Mouse (Mus musculus) kidney, adult 11 months (tissue): Measurements from ENCODE around the gene Decr2.
"Not testable (repeated sequence)": the region's sequence is repeated elsewhere in the genome, so short reads cannot be mapped to it uniquely, and the experiment has no call there.

Experiments
- DNase-seq: peaks from one replicate; pipeline ENCODE4 v3.0.0; 2022

The Decr2 gene

GRCm38 (mm10) chr17:26089905-26090632, at the start of gene Decr2:
Gene Decr2, minus strand, starts transcription at chr17:26090337.
- peak; percentile 96 for DNase-seq

DNA sequence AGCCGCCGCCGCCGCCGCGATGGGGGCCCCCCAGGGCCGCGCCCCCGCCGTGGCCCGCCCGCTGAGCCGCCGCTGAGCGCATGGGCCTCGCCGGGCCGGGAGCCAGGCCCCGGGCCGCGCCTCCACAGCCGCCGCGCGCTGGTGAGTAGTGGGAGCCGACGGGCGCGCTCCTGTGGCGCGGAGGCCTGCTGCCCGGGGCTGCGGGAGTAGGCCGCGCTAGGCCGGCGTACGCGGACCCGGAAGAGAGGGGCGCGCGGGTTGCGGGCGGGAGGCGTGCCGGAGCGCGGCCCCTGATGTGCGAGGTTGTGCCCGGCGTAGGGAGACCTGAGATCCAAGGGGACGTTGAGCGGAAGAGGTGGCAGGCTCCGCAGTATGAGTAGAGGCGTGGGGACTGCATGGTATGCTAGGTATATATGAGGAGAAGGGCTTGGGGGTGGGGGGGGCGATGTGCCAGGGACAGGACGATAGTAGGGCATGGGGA, 48.8 kb upstream of the Decr2 start:
- no peak for DNase-seq

DNA sequence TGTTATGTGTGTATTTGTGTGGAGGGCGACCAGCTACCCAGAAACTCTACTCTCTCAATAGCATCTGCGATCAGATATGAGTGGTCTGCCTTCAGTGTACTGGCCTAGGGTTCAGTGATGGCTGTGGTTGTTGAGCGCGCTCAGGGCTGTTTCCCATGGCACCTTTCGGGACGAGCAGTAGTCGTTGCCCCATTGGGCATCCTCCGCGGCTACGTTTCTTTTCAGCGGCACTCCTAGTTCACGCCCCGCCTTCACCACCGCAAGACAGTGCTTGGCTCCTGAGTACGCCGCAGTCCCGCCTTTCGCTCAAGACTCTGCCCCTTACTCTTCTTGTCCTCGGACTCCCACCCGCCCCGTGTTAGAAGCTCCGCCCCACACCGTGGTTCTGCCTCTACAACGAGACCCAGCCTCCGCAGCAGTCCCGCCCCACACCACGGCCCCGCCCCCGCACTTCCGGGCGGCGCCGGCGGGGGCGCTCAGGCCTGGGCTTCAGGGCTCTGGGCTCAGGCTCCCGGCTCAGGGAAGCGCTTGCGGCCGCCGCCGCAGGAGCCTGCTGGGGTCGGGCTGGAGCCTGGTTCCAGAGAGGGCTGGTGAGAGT, 48.2 kb upstream of the Decr2 start, which contains the start of gene Axin1:
Axin1 (plus strand) TSS at position 450 of the 598 bp plus-strand sequence.
- peak; percentile 97 for DNase-seq

- no peak for DNase-seq
Observed at GRCm38 (mm10) chr17:26137751-26138130, 47.6 kb upstream of the Decr2 start.

GRCm38 (mm10) chr17:26137106-26137750, 47.1 kb upstream of the Decr2 start:
- no peak for DNase-seq

DNA sequence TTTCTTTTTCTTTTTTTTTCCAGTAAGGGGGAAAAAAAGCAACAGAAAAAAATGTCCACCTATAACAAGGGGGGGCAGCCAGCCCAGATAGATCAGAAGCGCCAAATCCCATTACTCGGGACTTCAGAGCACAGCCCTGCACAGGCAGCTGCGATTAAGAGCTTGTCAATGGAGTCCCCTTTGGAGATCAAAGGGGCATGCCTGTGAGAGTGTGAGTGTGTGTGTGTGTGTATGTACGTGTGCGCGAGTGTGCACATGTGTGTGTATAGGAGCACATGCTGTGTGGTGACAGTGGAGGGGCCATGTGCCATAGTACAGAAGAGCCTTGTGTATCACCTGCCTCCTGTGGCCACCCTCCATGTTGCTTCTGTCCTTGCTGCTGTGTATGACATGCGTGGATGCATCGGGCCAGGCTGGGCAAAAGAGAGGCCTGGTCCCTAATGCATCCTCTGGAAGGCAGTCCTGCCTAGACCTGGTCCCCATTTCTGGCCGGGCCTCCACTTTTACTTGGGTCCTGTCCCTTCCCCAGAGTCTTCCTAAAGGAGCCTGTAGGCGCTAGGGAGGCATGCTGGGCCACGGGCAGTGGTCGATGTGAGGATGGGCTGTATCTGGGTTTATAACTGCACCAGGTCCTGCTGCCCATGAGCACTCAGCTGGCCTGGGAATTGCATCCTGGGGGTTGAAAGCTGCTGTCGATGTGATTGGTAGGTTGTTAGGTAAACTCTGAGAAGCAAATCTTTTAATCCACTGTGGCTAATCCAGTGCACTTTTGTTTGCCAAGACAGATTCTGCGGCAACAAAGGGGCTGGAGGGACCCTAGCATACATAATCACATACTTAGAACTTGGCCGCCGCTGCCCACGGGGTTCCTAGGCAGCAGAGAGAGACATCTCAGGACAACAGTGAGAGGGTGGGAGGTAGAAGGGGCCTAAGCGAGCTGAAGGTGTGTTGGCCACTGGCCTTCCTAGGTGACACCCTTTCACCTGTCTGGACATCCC, 42.0 kb upstream of the Decr2 start:
- DNase-seq: no peak

GRCm38 (mm10) chr17:26131062-26131732, 41.1 kb upstream of the Decr2 start:
- DNase-seq: no peak

DNA sequence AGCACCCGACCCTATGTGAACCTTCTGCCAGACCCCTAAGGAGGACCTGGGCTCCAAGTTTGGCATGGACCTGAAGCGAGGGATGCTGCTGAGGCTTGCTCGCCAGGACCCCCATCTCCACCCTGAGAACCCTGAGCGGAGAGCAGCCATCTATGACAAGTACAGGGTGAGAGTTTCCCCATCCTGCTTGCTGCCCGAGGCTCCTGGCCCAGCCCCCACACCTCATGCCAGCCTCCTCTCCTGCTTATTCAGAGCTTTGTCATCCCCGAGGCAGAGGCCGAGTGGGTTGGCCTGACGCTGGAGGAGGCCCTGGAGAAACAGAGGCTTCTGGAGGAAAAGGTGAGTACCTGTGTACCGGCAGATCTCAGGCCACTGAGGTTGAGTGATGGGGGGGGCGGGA, 35.1 kb upstream of the Decr2 start:
- DNase-seq: no peak

- DNase-seq: no peak
Observed at GRCm38 (mm10) chr17:26124560-26124959, 34.4 kb upstream of the Decr2 start.

- DNase-seq: peak; percentile 89
Observed at GRCm38 (mm10) chr17:26123267-26123684, 33.1 kb upstream of the Decr2 start, which contains the start of gene Mrpl28. Gene Mrpl28, plus strand, starts transcription at chr17:26123500.

DNA sequence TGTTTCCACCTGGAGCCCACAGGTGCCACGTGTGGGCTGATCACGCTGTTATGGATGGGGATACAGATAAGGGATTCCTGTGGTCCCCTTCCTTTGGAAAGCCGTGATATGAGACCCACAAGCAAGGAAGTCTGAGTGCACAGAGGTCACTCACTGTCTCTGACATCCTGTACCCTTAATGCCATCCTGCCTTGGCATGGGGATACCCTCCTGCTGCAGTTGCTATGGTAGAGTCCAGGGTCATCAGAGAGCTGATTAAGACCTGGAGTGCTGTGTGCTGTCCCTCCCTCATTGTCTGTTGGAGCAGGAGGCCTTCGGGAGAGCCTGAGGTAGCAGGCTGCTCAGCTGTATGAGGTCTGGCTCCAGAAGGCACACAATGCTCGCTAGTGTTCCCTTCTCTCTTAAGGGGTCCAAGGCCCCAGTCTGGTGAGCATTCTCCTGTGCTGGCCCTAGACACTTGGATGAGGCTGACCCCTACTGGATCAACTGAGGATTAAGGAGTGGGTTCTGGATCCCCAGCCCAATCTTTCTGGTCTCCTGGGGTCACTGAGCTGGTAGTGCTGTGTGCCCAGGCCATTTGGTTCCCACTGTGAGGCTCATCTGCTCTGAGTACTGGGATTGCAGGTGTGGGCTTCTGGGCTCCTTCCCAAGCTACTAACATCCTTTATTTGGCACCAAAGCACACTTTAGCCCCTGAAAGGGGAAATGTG, 32.4 kb upstream of the Decr2 start:
- DNase-seq: no peak

GRCm38 (mm10) chr17:26119766-26120710, 29.9 kb upstream of the Decr2 start:
- no peak for DNase-seq

DNA sequence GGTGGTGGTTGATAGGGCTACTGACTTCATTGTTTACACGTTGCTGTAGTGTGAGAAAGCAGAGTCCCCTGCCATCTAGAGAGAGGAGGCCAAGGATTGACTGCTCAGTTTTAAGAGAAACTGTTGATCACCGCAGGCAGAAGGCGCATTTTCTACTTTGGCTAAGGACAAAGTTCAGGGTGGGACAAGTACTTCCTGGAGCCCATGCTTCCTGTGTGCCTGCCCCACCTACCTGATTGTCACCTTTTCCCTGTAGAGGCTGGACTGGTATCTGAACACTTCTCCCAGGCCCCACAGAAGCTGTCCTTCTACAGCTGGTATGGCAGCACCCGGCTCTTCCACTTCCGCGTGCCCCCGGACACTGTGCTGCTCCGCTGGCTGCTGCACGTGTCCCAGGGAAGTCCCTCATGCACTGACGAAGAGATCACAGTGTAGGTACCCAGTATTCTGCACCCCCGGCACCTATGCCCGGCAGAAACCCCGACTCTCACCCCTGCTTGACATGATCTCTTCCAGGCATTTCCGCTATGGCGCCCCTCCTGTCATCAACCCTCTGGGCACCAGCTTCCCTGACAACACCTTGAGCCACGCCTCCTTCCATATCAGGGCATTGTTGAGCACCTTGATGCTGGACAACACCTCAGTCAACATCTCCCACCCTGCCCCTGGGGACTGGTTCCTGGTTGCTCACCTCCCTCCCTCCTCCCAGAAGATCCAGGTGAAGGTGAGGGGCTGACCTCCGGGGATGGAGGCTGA, 26.5 kb upstream of the Decr2 start:
- DNase-seq: no peak

DNA sequence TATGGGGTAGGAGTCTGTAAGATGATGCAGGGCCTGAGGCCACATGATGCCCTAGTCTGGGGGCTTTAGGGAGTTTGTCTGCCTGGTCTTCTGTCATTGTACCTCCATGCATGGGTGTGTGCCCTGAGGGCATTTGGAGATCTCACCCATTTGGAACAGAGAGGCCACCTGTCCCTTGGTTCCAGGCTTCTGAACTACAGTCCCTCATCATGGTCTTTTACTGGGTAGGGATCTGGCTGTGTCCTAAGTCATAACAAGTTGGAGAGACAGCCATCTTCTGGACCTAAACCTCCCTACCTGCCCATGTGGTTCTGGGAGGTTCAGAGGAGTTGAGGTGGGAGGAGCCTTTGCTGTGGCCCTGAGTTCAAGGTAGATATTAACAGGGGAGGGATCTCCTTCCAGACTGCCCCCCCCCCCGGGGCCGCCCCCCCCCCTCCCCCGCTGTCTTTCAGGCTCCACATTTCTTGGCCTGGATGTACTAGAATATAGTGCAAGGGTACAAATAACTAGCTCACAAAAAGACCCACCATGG, 25.9 kb upstream of the Decr2 start:
- peak; percentile 76 for DNase-seq

DNA sequence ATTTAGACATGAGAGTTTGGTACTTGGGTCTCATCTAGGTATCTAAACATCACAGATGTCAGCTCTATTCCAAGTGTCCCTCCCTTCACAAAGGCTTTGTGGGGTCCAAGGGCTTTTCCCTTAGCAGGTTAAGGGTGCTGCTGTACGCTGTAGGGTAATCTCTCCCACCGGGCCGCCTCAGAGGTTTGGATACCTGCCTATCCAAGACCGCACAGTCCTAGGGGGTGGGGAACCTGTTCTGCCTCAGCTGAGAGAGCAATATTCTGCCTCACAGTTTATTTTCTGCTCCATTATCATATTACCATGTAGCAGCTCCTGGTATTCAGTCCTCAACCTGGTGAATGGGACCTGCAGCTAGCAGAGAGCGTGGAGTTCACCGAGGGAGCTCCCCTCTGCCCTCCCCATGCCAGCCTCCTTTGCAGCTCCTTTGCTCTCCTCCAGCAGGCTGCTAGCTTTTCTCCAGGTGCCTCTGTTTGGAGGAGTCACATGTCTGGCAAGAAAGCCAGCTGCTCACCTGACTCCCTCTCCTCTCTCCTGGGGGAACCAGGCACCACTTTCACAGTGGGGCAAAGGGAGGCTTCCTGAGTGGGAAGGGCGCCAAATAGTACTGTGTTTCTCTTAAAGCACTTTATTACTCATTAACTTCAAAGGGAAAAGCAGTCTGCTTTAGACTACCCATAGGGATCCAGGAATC, 25.2 kb upstream of the Decr2 start:
- DNase-seq: peak; percentile 96

DNA sequence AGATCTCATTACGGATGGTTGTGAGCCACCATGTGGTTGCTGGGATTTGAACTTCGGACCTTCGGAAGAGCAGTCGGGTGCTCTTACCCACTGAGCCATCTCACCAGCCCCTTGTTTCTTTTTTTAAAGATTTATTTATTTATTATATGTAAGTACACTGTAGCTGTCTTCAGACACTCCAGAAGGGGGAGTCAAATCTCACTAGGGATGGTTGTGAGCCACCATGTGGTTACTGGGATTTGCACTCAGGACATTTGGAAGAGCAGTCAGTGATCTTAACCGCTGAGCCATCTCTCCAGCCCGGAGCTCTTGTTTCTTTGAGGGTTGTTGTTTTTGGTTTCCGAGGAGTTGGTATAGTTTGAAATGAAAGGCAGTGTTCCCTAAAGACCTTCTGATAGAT, 24.3 kb upstream of the Decr2 start:
- DNase-seq: not testable (repeated sequence)

DNA sequence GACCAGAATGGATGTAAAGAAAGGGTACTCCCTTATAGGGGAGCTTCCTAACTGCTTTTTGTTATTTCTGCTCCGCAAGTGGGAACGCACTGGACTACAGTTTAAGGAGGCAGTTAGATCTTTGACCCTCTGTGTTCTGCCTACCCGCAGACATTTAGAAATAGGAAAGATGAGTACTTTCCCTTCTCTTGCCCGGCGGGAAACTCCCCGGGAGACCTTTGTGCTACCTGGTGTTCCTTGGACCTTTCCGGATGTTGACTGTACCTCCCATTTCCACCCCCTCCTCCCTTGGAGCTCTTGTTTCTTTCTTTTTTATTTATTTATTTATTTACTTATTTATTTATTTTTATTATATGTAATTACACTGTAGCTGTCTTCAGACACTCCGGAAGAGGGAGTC, 23.9 kb upstream of the Decr2 start:
- peak; percentile 81 for DNase-seq

DNA sequence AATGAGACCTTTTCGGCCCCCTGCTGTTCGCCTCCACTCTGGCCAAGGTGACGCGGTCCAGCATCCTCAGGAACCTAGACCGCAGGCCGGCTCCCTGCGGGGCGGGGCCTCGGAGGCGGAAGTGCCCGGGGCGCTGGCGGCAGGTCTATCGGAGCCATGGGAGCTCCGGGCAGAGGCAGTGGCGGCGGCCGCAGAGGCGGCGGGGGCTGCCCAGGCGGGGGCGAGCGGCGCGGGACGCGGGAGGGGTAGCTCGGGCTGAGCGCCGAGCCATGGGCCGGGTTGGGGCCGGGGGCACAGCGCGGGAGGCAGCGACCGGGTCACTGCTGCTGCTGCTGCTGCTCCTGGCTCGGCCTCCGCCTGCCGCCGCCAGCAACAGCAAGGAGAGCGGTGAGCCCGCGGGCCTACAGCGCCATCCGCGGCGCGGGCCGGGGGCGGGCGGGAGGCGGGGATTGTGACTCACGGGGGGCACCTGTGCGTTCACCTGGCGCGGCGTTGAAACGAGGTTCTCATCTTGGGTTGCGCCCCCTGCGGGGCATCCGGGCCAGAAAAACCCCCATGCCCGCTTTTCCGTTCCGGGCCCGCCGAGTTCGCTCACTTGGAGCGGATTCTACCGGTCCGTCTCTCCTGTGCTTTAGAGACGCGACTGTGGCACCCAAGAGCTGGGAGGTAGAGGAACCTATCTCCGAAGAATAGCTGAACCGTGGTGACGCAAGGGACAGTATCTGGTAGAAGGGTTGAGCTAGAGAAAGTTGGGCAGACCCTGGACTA, 23.2 kb upstream of the Decr2 start, which contains the start of gene Tmem8:
Tmem8 (plus strand) TSS at position 119 of the 768 bp plus-strand sequence.
- DNase-seq: peak; percentile 84
